Mouse (Mus musculus): Measurements from ENCODE around the gene Med12l.

GRCm38 (mm10) chr3:59262704-59263103 is 257.1 kb downstream of the Med12l start, which contains the start of gene P2ry12:
- TF ChIP-seq POLR2A (IDR thresholded peaks at IDR 0.05; ENCODE audit: insufficient read depth, low read length): no peak
- no peak for TF ChIP-seq CTCF (IDR thresholded peaks at IDR 0.05; ENCODE audit: low read depth, low read length)
- no peak for TF ChIP-seq EP300 (IDR thresholded peaks at IDR 0.05; ENCODE audit: insufficient read depth, low read depth, low read length)
